Mouse (Mus musculus): ENCODE results near the gene Wbp1l. TPM values are rescaled to one million over a fixed set of nuclear protein-coding genes. Genes with fewer than 3 reads are reported as not detected.

Wbp1l gene
- total RNA-seq, 2 experiments from 2014 or later = 39.0 to 47.3 TPM

- no peak for DNase-seq
These were observed 32.8 kb downstream of the Wbp1l start for GRCm38 (mm10) chr19:46631637-46632036.

GRCm38 (mm10) chr19:46635766-46636165 is 36.9 kb downstream of the Wbp1l start:
- DNase-seq = no peak

- no peak for DNase-seq
These were observed 38.7 kb downstream of the Wbp1l start for GRCm38 (mm10) chr19:46637598-46637997.

- no peak for DNase-seq
These were observed 40.2 kb downstream of the Wbp1l start for GRCm38 (mm10) chr19:46639053-46639452.

- DNase-seq = no peak
These were observed 40.6 kb downstream of the Wbp1l start for GRCm38 (mm10) chr19:46639496-46639895.

GRCm38 (mm10) chr19:46640780-46641179 is 41.9 kb downstream of the Wbp1l start:
- DNase-seq = no peak

GRCm38 (mm10) chr19:46641420-46642085 is 42.7 kb downstream of the Wbp1l start:
- peak; percentile 80 for DNase-seq

- no peak for DNase-seq
These were observed 43.4 kb downstream of the Wbp1l start for GRCm38 (mm10) chr19:46642136-46642753.

GRCm38 (mm10) chr19:46643236-46643635 is 44.4 kb downstream of the Wbp1l start:
- DNase-seq = no peak

- DNase-seq = no peak
These were observed 45.5 kb downstream of the Wbp1l start for GRCm38 (mm10) chr19:46644343-46644792.

GRCm38 (mm10) chr19:46644793-46645602 is 46.1 kb downstream of the Wbp1l start:
- peak; percentile 64 for DNase-seq

GRCm38 (mm10) chr19:46646041-46646481 is 47.2 kb downstream of the Wbp1l start:
- peak; percentile 76 for DNase-seq

- DNase-seq = peak; percentile 53
These were observed 48.4 kb downstream of the Wbp1l start for GRCm38 (mm10) chr19:46647254-46647653.

- DNase-seq = no peak
These were observed 49.0 kb downstream of the Wbp1l start for GRCm38 (mm10) chr19:46647850-46648249.

GRCm38 (mm10) chr19:46648565-46648964 is 49.7 kb downstream of the Wbp1l start:
- no peak for DNase-seq

- no peak for DNase-seq
These were observed 54.3 kb downstream of the Wbp1l start for GRCm38 (mm10) chr19:46653188-46653587.

- DNase-seq = no peak
These were observed 54.8 kb downstream of the Wbp1l start for GRCm38 (mm10) chr19:46653616-46654235.

- no peak for DNase-seq
These were observed 56.7 kb downstream of the Wbp1l start for GRCm38 (mm10) chr19:46655626-46656025.

GRCm38 (mm10) chr19:46656151-46656840 is 57.4 kb downstream of the Wbp1l start:
- no peak for DNase-seq

GRCm38 (mm10) chr19:46657339-46658020 is 58.6 kb downstream of the Wbp1l start:
- DNase-seq = no peak

- no peak for DNase-seq
These were observed 59.5 kb downstream of the Wbp1l start for GRCm38 (mm10) chr19:46658348-46658747.
